8 mouse cellular contexts compared by ENCODE assay signal in the genomic region with DNA sequence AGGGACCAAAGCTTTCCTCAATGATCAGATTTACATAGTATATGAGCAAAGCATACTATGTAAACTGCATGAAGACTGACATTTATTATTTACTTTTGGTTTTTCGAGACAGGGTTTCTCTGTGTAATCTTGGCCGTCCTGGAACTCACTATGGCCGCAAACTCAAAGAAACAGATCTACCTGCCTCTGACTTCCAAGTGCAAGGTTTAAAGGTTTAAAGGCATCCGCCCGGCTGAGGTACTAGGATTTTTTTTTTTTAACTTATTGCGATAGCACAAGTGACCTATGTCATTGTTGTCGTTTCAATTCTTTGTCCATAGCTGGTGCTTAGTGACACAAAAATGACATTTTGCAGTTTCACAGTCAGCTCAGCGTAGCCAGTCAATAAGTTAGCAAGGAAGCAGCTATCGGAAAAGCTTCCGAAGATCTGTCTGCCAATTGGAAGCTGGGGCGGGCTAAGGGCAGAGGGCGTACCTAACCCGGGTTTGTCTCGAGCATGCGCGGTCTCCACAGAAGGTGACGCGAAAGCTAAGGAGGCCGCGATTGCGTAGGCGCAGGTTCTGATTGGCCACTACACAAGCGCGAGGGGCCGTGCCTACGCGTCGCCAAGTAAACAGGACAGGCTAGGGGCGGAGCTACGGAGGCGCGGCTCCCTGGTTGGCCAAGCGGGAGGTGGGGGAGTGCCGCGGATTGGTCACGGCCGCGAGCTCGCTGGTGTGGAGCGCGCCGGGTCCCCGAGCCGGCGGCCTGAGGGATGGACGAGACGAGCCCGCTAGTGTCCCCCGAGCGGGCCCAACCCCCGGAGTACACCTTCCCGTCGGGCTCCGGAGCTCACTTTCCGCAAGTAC. TPM values are rescaled to one million over a fixed set of nuclear protein-coding genes. Genes with fewer than 3 reads are reported as not detected.
A peak's percentile ranks its signal among the peaks of the same experiment; 100 is the strongest.
DNase-seq lines count a peak whose midpoint lies in the region; ATAC-seq and TF ChIP-seq lines count a peak whose summit lies in the region.

A gene (plus strand): TSS at position 723 of the 848 bp plus-strand sequence.

- H3K27ac ChIP-seq in heart, embryonic 11.5 days (ENCODE audit: low read depth, low read length), result peak within 1 kb of the TSS; percentile 92
- peak within 1 kb of the TSS; percentile 90 for H3K27ac ChIP-seq in kidney, embryonic 16.5 days (ENCODE audit: low read length)
- peak within 1 kb of the TSS; percentile 77 for H3K27ac ChIP-seq in liver, adult 2 months (replicated peaks; ENCODE audit: insufficient read depth, low read depth, low read length)

- TF ChIP-seq POLR2A in brain, embryonic 14.5 days (IDR thresholded peaks at IDR 0.05; ENCODE audit: borderline replicate concordance, extremely low read depth, insufficient read depth, insufficient read length, poor library complexity, severe bottlenecking), result peak; percentile 95
- TF ChIP-seq POLR2A in liver, adult 2 months (IDR thresholded peaks at IDR 0.05; ENCODE audit: extremely low read depth, insufficient read depth, low read length), result peak; percentile 92
- peak; percentile 68 for TF ChIP-seq POLR2A in myocyte (IDR thresholded peaks at IDR 0.05; ENCODE audit: insufficient read length, low read depth)

- H3K27me3 ChIP-seq in C2C12 (ENCODE audit: control insufficient read depth, insufficient read depth, insufficient read length), result no peaks in the 10 kb centered on the region
- no peaks in the 10 kb centered on the region for H3K27me3 ChIP-seq in erythroblast, embryonic 14.5 days (ENCODE audit: control insufficient read depth)
- H3K27me3 ChIP-seq in heart, embryonic 11.5 days (ENCODE audit: control insufficient read depth, insufficient read depth, low read length), result no peaks in the 10 kb centered on the region
- no peaks in the 10 kb centered on the region for H3K27me3 ChIP-seq in kidney, embryonic 16.5 days (ENCODE audit: insufficient read depth, low read length)
- peaks cover 7% of the 10 kb centered on the region for H3K27me3 ChIP-seq in liver, adult 2 months (ENCODE audit: control insufficient read depth, insufficient read depth, low read length)
- no peaks in the 10 kb centered on the region for H3K27me3 ChIP-seq in myocyte (ENCODE audit: control insufficient read depth, insufficient read depth, insufficient read length)
- H3K27me3 ChIP-seq in splenic B cell, adult 2 months (ENCODE audit: control insufficient read depth, insufficient read depth, low read length, poor library complexity, severe bottlenecking), result no peaks in the 10 kb centered on the region

- peaks cover 2% of the 10 kb centered on the region; the same call in 1 of the 2 replicates for H3K9me3 ChIP-seq in erythroblast, embryonic 14.5 days (ENCODE audit: control insufficient read depth, low read length)
- no peaks in the 10 kb centered on the region for H3K9me3 ChIP-seq in heart, embryonic 11.5 days (replicated peaks; ENCODE audit: control insufficient read depth, low read length)
- no peaks in the 10 kb centered on the region for H3K9me3 ChIP-seq in kidney, embryonic 16.5 days (ENCODE audit: low read length)

- peak; percentile 100 for DNase-seq in brain, embryonic 14.5 days (ENCODE audit: low read depth)
- DNase-seq in liver, adult 2 months (ENCODE audit: extremely low read depth, low read depth, low spot score), result peak; percentile 99
- DNase-seq in splenic B cell, adult 2 months (ENCODE audit: low read depth, low spot score), result peak; percentile 100

- peak within 1 kb of the TSS; percentile 87 for H3K4me2 ChIP-seq in heart, embryonic 11.5 days
- H3K4me2 ChIP-seq in kidney, embryonic 16.5 days (replicated peaks; ENCODE audit: low read depth, low read length), result peak within 1 kb of the TSS; percentile 69
- peak within 1 kb of the TSS; percentile 99 for H3K4me2 ChIP-seq in myocyte (ENCODE audit: low read depth)

- H3K4me3 ChIP-seq in C2C12 (ENCODE audit: insufficient read depth, poor library complexity, severe bottlenecking), result peak within 1 kb of the TSS; percentile 64
- peak within 1 kb of the TSS; percentile 95 for H3K4me3 ChIP-seq in erythroblast, embryonic 14.5 days (replicated peaks)
- peak within 1 kb of the TSS; percentile 94 for H3K4me3 ChIP-seq in heart, embryonic 11.5 days (ENCODE audit: low read depth, low read length)
- peak within 1 kb of the TSS; percentile 84 for H3K4me3 ChIP-seq in kidney, embryonic 16.5 days (ENCODE audit: low read length)
- H3K4me3 ChIP-seq in liver, adult 2 months (ENCODE audit: insufficient read depth, low read depth, low read length), result peak within 1 kb of the TSS; percentile 79
- peak within 1 kb of the TSS; percentile 72 for H3K4me3 ChIP-seq in myocyte

- no peak for TF ChIP-seq CTCF in C2C12 (IDR thresholded peaks at IDR 0.05; ENCODE audit: control insufficient read depth, insufficient read depth, insufficient read length)
- TF ChIP-seq CTCF in brain, embryonic 14.5 days (IDR thresholded peaks at IDR 0.05; ENCODE audit: borderline replicate concordance, extremely low read depth, insufficient read depth, insufficient read length), result no peak
- TF ChIP-seq CTCF in liver, adult 2 months (IDR thresholded peaks at IDR 0.05; ENCODE audit: low read depth, low read length), result no peak

- H3K9ac ChIP-seq in heart, embryonic 11.5 days (ENCODE audit: low read depth, low read length), result peak within 1 kb of the TSS; percentile 91
- peak within 1 kb of the TSS; percentile 88 for H3K9ac ChIP-seq in kidney, embryonic 16.5 days (replicated peaks; ENCODE audit: low read length)
- peak within 1 kb of the TSS; percentile 90 for H3K9ac ChIP-seq in liver, adult 2 months (ENCODE audit: low read depth, low read length)

- H3K36me3 ChIP-seq in C2C12 (ENCODE audit: control insufficient read depth, insufficient read depth) (peaks cover 9% of the 10 kb centered on the region), myocyte (ENCODE audit: control insufficient read depth, insufficient read depth) (no peaks in the 10 kb centered on the region)
- peaks cover 13% of the 10 kb centered on the region for H3K36me3 ChIP-seq in erythroblast, embryonic 14.5 days (ENCODE audit: control insufficient read depth)
- no peaks in the 10 kb centered on the region; the same call in 1 of the 2 replicates for H3K36me3 ChIP-seq in heart, embryonic 11.5 days (ENCODE audit: control insufficient read depth, insufficient read depth, low read length)
- 0 out of 2 replicates have a peak, but pooled peaks cover 4% of the 10 kb centered on the region for H3K36me3 ChIP-seq in kidney, embryonic 16.5 days (ENCODE audit: insufficient read depth, low read length)
- H3K36me3 ChIP-seq in liver, adult 2 months (ENCODE audit: control insufficient read depth, insufficient read depth, low read length), result peaks cover 4% of the 10 kb centered on the region; the same call in 1 of the 2 replicates
- no peaks in the 10 kb centered on the region; the same call in 1 of the 2 replicates for H3K36me3 ChIP-seq in splenic B cell, adult 2 months (ENCODE audit: control insufficient read depth, insufficient read depth, low read length, poor library complexity, severe bottlenecking)

- under 1% methylated on average over 54 of the region's 55 CpGs for WGBS in heart, embryonic 11.5 days (ENCODE audit: insufficient replicate concordance)
- WGBS in kidney, embryonic 16.5 days, result under 1% methylated on average over 55 of the region's 55 CpGs
- under 1% methylated on average over 55 of the region's 55 CpGs for WGBS in liver, adult 2 months

- H3ac ChIP-seq in C2C12 (ENCODE audit: control insufficient read depth, insufficient read length, low read depth) (peak within 1 kb of the TSS; percentile 83), myocyte (ENCODE audit: control insufficient read depth, insufficient read length) (peak within 1 kb of the TSS; percentile 30)

- H3K79me2 ChIP-seq in C2C12 (ENCODE audit: control insufficient read depth, insufficient read depth) (peaks cover 52% of the 10 kb centered on the region), myocyte (ENCODE audit: control insufficient read depth, insufficient read depth) (peaks cover 41% of the 10 kb centered on the region)
- peaks cover 30% of the 10 kb centered on the region for H3K79me2 ChIP-seq in liver, adult 2 months (ENCODE audit: control insufficient read depth, insufficient read depth, low read length)

- peak; percentile 97 for ATAC-seq in heart, embryonic 11.5 days (replicated peaks; ENCODE audit: insufficient number of reproducible peaks, low FRiP score, low TSS enrichment)
- peak; percentile 98 for ATAC-seq in kidney, embryonic 16.5 days (ENCODE audit: low FRiP score, low TSS enrichment)

- peaks cover 18% of the 10 kb centered on the region for H3K79me3 ChIP-seq in C2C12 (ENCODE audit: low read depth)

- H3K4me1 ChIP-seq in erythroblast, embryonic 14.5 days (ENCODE audit: control insufficient read depth), result peaks cover 44% of the 10 kb centered on the region
- H3K4me1 ChIP-seq in heart, embryonic 11.5 days (ENCODE audit: control insufficient read depth, insufficient read depth, low read length), result peaks cover 17% of the 10 kb centered on the region
- H3K4me1 ChIP-seq in kidney, embryonic 16.5 days (ENCODE audit: insufficient read depth, low read length), result peaks cover 33% of the 10 kb centered on the region
- H3K4me1 ChIP-seq in liver, adult 2 months (ENCODE audit: control insufficient read depth, insufficient read depth, low read length), result peaks cover 9% of the 10 kb centered on the region

TF ChIP-seq in C2C12, 6 proteins besides CTCF, POLR2A, EP300 and RAD21:
- TF ChIP-seq USF1 (IDR thresholded peaks at IDR 0.05; ENCODE audit: low read depth) (no peak), CEBPB (IDR thresholded peaks at IDR 0.05; ENCODE audit: low read depth) (peak; percentile 21), FOSL1 (IDR thresholded peaks at IDR 0.05; ENCODE audit: insufficient read depth, low read length, poor library complexity, severe bottlenecking) (no peak), MAX (IDR thresholded peaks at IDR 0.05) (peak; percentile 85)
TF ChIP-seq in C2C12: peak in this region for 2.

TF ChIP-seq in myocyte, 11 proteins besides CTCF, POLR2A, EP300 and RAD21 (continues in another document):
- no peak for TF ChIP-seq USF1 (IDR thresholded peaks at IDR 0.05; ENCODE audit: low read depth)
- peak in 1 of 3 experiments; percentile 3 for TF ChIP-seq MYOG (IDR thresholded peaks at IDR 0.05; ENCODE audit: control insufficient read depth in 1 of 3, insufficient read depth in 1 of 3, insufficient read length in 2 of 3, low read depth in 2 of 3)
- no peak for TF ChIP-seq TCF3 (IDR thresholded peaks at IDR 0.05; ENCODE audit: insufficient read length, low read depth)
- TF ChIP-seq POLR2AphosphoS2 (IDR thresholded peaks at IDR 0.05; ENCODE audit: insufficient read length, low read depth), result peak; percentile 66
- no peak for TF ChIP-seq MYOD1 (IDR thresholded peaks at IDR 0.05; ENCODE audit: control insufficient read depth in 1 of 3, insufficient read length in 2 of 3, low read depth in 2 of 3)

RNA-seq across cellular contexts. Expression of the gene that starts here (rescaled TPM):
- polyA plus RNA-seq in C2C12 (2012; fragmentation: generic; extraction: Trizol) (18.7 TPM), myocyte (2012; fragmentation: generic; extraction: Trizol) (37.5 TPM)
- 41.3 and 44.6 TPM in 2 replicates for polyA plus RNA-seq in brain, embryonic 14.5 days (2012; rRNA removed)
- 1.7 and 1.8 TPM in 2 replicates for polyA plus RNA-seq in erythroblast, embryonic 14.5 days (2012)
- 14.6 and 16.3 TPM in 2 replicates for polyA plus RNA-seq in heart, embryonic 11.5 days (2014; fragmentation: Nextera tagmentation; extraction: Ambion mirVana)
- polyA plus RNA-seq in kidney, embryonic 16.5 days (2015; fragmentation: Nextera tagmentation; extraction: Ambion mirVana), result 9.1 and 15.3 TPM in 2 replicates
- total RNA-seq in liver, adult 2 months (2014; rRNA removed), result 20.2 and 23.8 TPM in 2 replicates
- 43.3 and 46.1 TPM in 2 replicates for polyA plus RNA-seq in liver, adult 2 months (2012; rRNA removed)

Comparison
In these comparisons a context has a peak if more than half of its experiments do, and no peak if none do; other contexts are left out.
1. Peak in every context shown above with its lines: DNase-seq, ATAC-seq, H3K4me3 ChIP-seq and H3K27ac ChIP-seq.